Mouse (Mus musculus) liver, adult 2 months (tissue): ENCODE data around the gene Mzf1.

Experiments used
- CTCF ChIP-seq: fragments of 200-500 bp; IDR thresholded peaks from 2 replicates; pipeline ENCODE4 v1.5.1; 2011; ENCODE audit warnings: low read depth, low read length, control low read depth
- POLR2A ChIP-seq: fragments of 200-500 bp; IDR thresholded peaks from 2 replicates; pipeline ENCODE4 v1.6.1; 2011; ENCODE audit warnings: low read length, control low read depth; ENCODE audit not compliant: insufficient read depth; ENCODE audit errors: extremely low read depth

- TF ChIP-seq POLR2A (no peak), CTCF (no peak)
These were observed 29.8 kb downstream of the Mzf1 start for GRCm38 (mm10) chr7:13024805-13025204.
